Mouse (Mus musculus): Measurements from ENCODE around the gene Slit1. TPM values are rescaled to one million over a fixed set of nuclear protein-coding genes. Genes with fewer than 3 reads are reported as not detected.
A peak's percentile ranks its signal among the peaks of the same experiment; 100 is the strongest.

Gene Slit1
- total RNA-seq (2021) = 10 to 100 TPM; 59.0 to 60.6 TPM
- long read RNA-seq, experiment 1, partial matches to known transcripts = 8 of 11 reads
- long read RNA-seq, experiment 1, other reads (novel, unspliced or antisense) = 3 of 11 reads
- long read RNA-seq, experiment 2, partial matches to known transcripts = 6 of 12 reads
- long read RNA-seq, experiment 2, other reads (novel, unspliced or antisense) = 6 of 12 reads

GRCm38 (mm10) chr19:41743396-41743795 is at the start of gene Slit1:
TSS of gene Slit1 (minus strand) at chr19:41743665.
- no peak for TF ChIP-seq CTCF (IDR thresholded peaks at IDR 0.05)
- Histone ChIP-seq H3K27ac (peak within 1 kb of the TSS; percentile 82), H3K4me3 (peak within 1 kb of the TSS; percentile 80)
- intact Hi-C loops (cut with DNase I) = loop anchor here (5.0 kb wide), 1 partner anchor 86 kb away; no protein-coding TSS in a partner anchor
- DNase-seq (ENCODE audit: extremely low spot score in 1 of 2, low spot score in 2 of 2) = peak; percentile 75 to 77

- no peak for TF ChIP-seq CTCF (IDR thresholded peaks at IDR 0.05)
- intact Hi-C loops (cut with DNase I) = no loop called here
- no peak overlapping the region for H3K4me3 ChIP-seq
- DNase-seq (ENCODE audit: extremely low spot score in 1 of 2, low spot score in 2 of 2) = no peak
- no peak overlapping the region for H3K27ac ChIP-seq
Measured at GRCm38 (mm10) chr19:41792934-41793486, 49.5 kb upstream of the Slit1 start.

GRCm38 (mm10) chr19:41791384-41791783 is 47.9 kb upstream of the Slit1 start:
- DNase-seq (ENCODE audit: extremely low spot score in 1 of 2, low spot score in 2 of 2) = no peak
- Histone ChIP-seq H3K27ac (no peak overlapping the region), H3K4me3 (no peak overlapping the region)
- intact Hi-C loops (cut with DNase I) = no loop called here
- peak; percentile 28 for TF ChIP-seq CTCF (IDR thresholded peaks at IDR 0.05)

DNA sequence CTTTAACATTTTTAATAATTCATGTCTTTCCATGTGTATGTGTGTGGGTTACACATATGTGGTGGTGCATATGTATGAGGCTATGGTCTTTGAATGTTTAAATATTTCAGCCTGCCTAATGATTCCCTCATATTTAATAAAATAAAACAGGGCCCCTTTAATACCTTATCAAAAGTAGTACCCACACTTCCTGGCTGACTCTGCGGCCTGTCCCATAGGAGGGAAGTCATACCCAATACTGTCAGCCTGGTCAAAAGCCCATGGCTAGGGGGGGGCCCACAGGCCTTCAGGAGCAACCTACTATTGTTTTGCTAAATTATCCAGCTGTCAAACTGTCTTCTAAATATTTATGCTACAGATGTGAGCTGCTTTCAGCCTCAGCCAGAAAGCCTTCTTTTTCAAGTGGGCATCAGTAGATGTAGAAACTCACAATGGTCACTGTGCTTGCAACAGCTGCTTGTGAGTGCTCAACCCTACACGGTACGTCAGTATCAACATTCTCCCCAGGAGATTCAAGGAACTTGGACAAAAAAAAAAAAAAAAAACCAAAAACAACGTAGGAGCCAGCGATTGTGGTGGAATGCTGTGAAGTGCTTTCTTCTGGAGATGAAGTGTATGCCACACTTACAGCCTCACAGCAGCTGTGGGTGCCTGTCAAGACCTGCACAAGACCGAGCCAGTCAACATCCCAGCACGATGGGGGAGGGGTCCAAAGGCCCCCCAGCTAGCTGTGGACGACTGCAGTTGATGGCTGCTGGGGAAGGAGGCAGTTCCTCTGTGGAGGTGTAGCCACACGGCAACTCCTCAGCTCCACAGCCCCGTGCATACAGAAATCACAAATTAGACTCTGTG is 45.9 kb upstream of the Slit1 start:
- TF ChIP-seq CTCF (IDR thresholded peaks at IDR 0.05) = no peak
- no peak for DNase-seq (ENCODE audit: extremely low spot score in 1 of 2, low spot score in 2 of 2)
- intact Hi-C loops (cut with DNase I) = no loop called here
- no peak overlapping the region for H3K27ac ChIP-seq
- H3K4me3 ChIP-seq = no peak overlapping the region

GRCm38 (mm10) chr19:41786896-41787295 is 43.4 kb upstream of the Slit1 start:
- TF ChIP-seq CTCF (IDR thresholded peaks at IDR 0.05) = no peak
- DNase-seq (ENCODE audit: extremely low spot score in 1 of 2, low spot score in 2 of 2) = no peak
- intact Hi-C loops (cut with DNase I) = no loop called here
- H3K4me3 ChIP-seq = no peak overlapping the region
- no peak overlapping the region for H3K27ac ChIP-seq

DNA sequence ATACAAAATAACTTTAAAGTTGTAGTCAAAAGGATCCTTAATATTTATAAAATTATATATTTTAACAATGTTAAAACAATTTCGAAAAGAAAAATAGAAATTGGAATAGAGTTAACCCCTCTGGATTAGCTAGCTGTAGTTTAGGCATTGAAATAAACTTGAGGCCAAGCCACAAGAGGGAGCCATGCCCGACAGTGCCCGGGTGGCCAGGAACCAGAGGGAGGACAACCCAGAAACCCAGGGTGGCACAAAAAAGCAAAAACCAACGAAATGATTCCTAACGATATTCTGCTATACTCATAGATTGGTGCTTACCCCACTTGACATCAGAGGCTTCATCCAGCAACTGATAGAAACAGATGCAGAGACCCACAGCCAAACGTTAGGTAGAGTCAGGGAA is 34.0 kb upstream of the Slit1 start:
- DNase-seq (ENCODE audit: extremely low spot score in 1 of 2, low spot score in 2 of 2) = no peak
- intact Hi-C loops (cut with DNase I) = loop anchor here (2.0 kb wide), 1 partner anchor 69 kb away; no protein-coding TSS in a partner anchor
- TF ChIP-seq CTCF (IDR thresholded peaks at IDR 0.05) = peak; percentile 47
- no peak overlapping the region for H3K4me3 ChIP-seq
- no peak overlapping the region for H3K27ac ChIP-seq

- H3K4me3 ChIP-seq = no peak overlapping the region
- intact Hi-C loops (cut with DNase I) = no loop called here
- DNase-seq (ENCODE audit: extremely low spot score in 1 of 2, low spot score in 2 of 2) = no peak
- no peak overlapping the region for H3K27ac ChIP-seq
- no peak for TF ChIP-seq CTCF (IDR thresholded peaks at IDR 0.05)
Measured at GRCm38 (mm10) chr19:41768711-41769110, 25.2 kb upstream of the Slit1 start.

GRCm38 (mm10) chr19:41766628-41767027 is 23.2 kb upstream of the Slit1 start:
- H3K27ac ChIP-seq = no peak overlapping the region
- no peak overlapping the region for H3K4me3 ChIP-seq
- intact Hi-C loops (cut with DNase I) = no loop called here
- no peak for DNase-seq (ENCODE audit: extremely low spot score in 1 of 2, low spot score in 2 of 2)
- TF ChIP-seq CTCF (IDR thresholded peaks at IDR 0.05) = no peak

DNA sequence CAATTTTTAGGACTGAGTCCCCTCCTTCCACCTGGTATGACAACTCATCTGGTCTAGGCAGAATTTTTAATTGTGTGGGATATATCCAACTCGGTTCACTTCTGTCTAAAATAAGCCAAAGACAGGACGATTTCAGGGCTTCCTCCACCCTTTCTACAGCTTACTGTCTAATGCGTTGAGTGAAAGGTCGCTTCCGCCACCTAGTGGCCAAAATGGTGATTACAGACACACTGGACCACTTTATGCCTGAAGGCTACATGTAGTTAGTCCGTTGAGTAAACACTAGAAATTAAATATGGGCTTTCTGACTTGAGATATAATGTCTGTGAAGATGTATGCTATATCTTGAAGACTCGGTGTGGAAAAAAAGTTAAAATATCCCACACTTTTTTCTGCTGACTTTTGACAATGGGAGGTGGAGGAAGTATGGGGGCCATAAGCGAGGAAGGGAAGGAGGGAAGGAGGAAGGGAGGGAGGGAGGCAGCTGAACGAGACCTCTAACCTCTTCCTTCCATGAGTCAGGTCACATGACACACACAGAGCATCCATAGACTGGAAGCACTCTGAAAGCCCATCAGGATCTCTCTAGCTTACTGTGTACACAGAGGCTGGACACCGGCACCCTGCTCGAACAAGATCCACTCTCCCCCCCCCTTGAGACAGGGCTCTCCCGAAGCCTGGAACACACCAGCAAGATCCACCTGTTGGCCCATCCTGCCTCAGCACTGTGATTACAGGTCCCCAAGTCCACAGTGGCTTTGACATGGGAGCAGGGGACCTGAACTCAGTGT is 20.6 kb upstream of the Slit1 start:
- Histone ChIP-seq H3K4me3 (no peak overlapping the region), H3K27ac (no peak overlapping the region)
- intact Hi-C loops (cut with DNase I) = loop anchor here (1.0 to 5.0 kb wide), 5 partner anchors 107 to 677 kb away; no protein-coding TSS in a partner anchor
- peak; percentile 96 for TF ChIP-seq CTCF (IDR thresholded peaks at IDR 0.05)
- DNase-seq (ENCODE audit: extremely low spot score in 1 of 2, low spot score in 2 of 2) = peak; percentile 85 to 95

DNA sequence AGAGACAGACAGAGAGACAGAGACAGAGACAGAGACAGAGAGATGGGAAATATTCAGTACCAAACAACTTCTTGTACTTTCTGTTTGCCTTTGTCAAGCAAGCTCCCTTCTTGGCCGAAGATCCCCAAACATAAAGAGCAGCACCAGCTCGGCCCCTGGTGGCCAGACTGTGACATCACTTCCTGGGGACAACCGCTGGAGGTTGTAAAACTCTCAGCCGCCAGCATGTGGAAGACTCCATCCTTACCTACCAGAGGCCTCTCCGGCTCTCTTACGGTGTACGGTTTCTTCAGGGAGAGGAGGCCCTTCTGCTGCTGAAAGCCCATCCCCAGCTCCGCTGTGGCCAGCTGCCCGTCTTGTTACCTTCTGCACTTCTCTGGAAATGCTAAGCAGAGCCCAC is 18.1 kb upstream of the Slit1 start:
- peak; percentile 53 for TF ChIP-seq CTCF (IDR thresholded peaks at IDR 0.05)
- no peak for DNase-seq (ENCODE audit: extremely low spot score in 1 of 2, low spot score in 2 of 2)

DNA sequence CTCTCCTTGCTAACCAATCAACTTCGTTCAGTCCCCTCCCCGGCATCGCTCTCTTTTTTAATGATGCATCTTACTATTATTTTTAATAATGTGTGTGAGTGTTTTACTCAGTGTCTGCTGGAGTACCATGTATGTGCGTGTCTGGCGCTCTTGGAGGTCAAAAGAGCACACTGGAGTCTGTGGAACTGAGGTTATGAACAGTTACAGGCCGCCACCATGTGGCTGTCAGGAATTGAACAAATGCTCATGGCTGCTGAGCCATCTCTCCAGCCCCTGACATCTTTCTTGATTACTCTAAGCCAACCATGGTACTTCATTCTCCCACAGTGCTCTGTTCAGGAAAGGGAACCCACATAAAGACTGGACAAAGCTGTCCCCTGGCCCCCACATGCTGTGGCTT is 16.3 kb upstream of the Slit1 start:
- intact Hi-C loops (cut with DNase I) = loop anchor here (5.0 kb wide), 2 partner anchors 442 to 672 kb away; no protein-coding TSS in a partner anchor
- no peak for DNase-seq (ENCODE audit: extremely low spot score in 1 of 2, low spot score in 2 of 2)
- peak; percentile 40 for TF ChIP-seq CTCF (IDR thresholded peaks at IDR 0.05)
- Histone ChIP-seq H3K4me3 (no peak overlapping the region), H3K27ac (no peak overlapping the region)

More for the DNA sequence above, 18.1 kb upstream of the Slit1 start:
- H3K4me3 ChIP-seq = no peak overlapping the region
- intact Hi-C loops (cut with DNase I) = loop anchor here (5.0 kb wide), 2 partner anchors 444 to 674 kb away; no protein-coding TSS in a partner anchor
- no peak overlapping the region for H3K27ac ChIP-seq
